Mouse (Mus musculus) midbrain, postnatal 0 days (tissue): ENCODE measurements around the gene Ust. TPM values are rescaled to one million over a fixed set of nuclear protein-coding genes. Genes with fewer than 3 reads are reported as not detected.
"Not testable (repeated sequence)": the region's sequence is repeated elsewhere in the genome, so short reads cannot be mapped to it uniquely, and the experiment has no call there.

ENCODE experiments used
- ATAC-seq: fragments of 200-750 bp; cut with Nextera tagmentation; 2 replicates; pipeline ENCODE4 v1.8.0; 2017; ENCODE audit warnings: moderate number of reproducible peaks, mild to moderate bottlenecking, moderate TSS enrichment, moderate library complexity; ENCODE audit not compliant: low FRiP score
- DNase-seq: peaks from one replicate; pipeline ENCODE4 v3.0.0-alpha.2; 2015; ENCODE audit warnings: low spot score
- H3K27ac ChIP-seq: fragments of 300-500 bp; sonication (generic); 2 replicates; pipeline ENCODE4 v1.5.1; 2014; ENCODE audit warnings: low read depth, mild to moderate bottlenecking, low read length, mixed read lengths
- H3K27me3 ChIP-seq: fragments of 300-500 bp; sonication (generic); 2 replicates; pipeline ENCODE4 v1.6.1; 2014; ENCODE audit warnings: low read length, control low read depth, mixed read lengths; ENCODE audit not compliant: insufficient read depth
- H3K36me3 ChIP-seq: fragments of 300-500 bp; sonication (generic); 2 replicates; pipeline ENCODE4 v1.6.1; 2014; ENCODE audit warnings: low read length, control low read depth, mixed read lengths; ENCODE audit not compliant: insufficient read depth
- H3K4me1 ChIP-seq: fragments of 300-500 bp; sonication (generic); 2 replicates; pipeline ENCODE4 v1.6.1; 2014; ENCODE audit warnings: mild to moderate bottlenecking, control low read depth, antibody characterized with exemption, low read length, mixed read lengths; ENCODE audit not compliant: insufficient read depth
- H3K4me2 ChIP-seq: fragments of 300-500 bp; sonication (generic); 2 replicates; pipeline ENCODE4 v1.6.1; 2014; ENCODE audit warnings: low read depth, mild to moderate bottlenecking, low read length, mixed read lengths; ENCODE audit not compliant: poor library complexity, severe bottlenecking
- H3K4me3 ChIP-seq: fragments of 300-500 bp; sonication (generic); 2 replicates; pipeline ENCODE4 v1.5.1; 2014; ENCODE audit warnings: low read depth, mild to moderate bottlenecking, low read length, moderate library complexity
- H3K9ac ChIP-seq: fragments of 300-500 bp; sonication (generic); replicated peaks from 2 replicates; pipeline ENCODE4 v1.6.1; 2014; ENCODE audit warnings: mild to moderate bottlenecking, low read length, moderate library complexity, mixed read lengths; ENCODE audit not compliant: poor library complexity, severe bottlenecking
- H3K9me3 ChIP-seq: fragments of 300-500 bp; sonication (generic); 2 replicates; pipeline ENCODE4 v1.6.1; 2016; ENCODE audit warnings: low read length, control low read depth
- CTCF ChIP-seq: IDR thresholded peaks from 2 replicates; pipeline ENCODE4 v1.5.1; 2016; ENCODE audit warnings: antibody characterized with exemption, mild to moderate bottlenecking
- WGBS: fragments of 180-500 bp; shearing (Covaris S2); extraction: QIAGEN DNeasy Blood & Tissue Kit; methylation state at CpG from one replicate; pipeline ENCODE4 v1.1.7; 2014; 5-methylcytosine and 5-hydroxymethylcytosine counted together
- polyA plus RNA-seq: library from polyadenylated mRNA; unstranded; fragments of >200 nt; fragmentation: Nextera tagmentation; extraction: Ambion mirVana; gene quantifications from 2 replicates; pipeline ENCODE4 v1.2.1, GENCODE M21; 2015
- total RNA-seq: library from RNA; depleted of rRNA; stranded (reverse); fragments of >200 nt; gene quantifications from 2 replicates; pipeline ENCODE4 v1.2.3, GENCODE M21; 2014; rRNA removed

Ust gene
- total RNA-seq (8.0 and 8.1 TPM in 2 replicates), polyA plus RNA-seq (4.2 and 5.0 TPM in 2 replicates)

GRCm38 (mm10) chr10:8518141-8519013 is at the start of gene Ust:
Ust (minus strand) TSS chr10:8518825.
- H3K36me3 ChIP-seq: no peaks in the 10 kb centered on the region
- DNase-seq (peak; percentile 32), ATAC-seq (peak; percentile 81)
- peak within 1 kb of the TSS; percentile 69 for H3K9ac ChIP-seq
- TF ChIP-seq CTCF: no peak
- peak within 1 kb of the TSS; percentile 88 for H3K4me3 ChIP-seq
- peaks cover 4% of the 10 kb centered on the region for H3K27me3 ChIP-seq
- peaks cover 4% of the 10 kb centered on the region; the same call in 1 of the 2 replicates for H3K4me1 ChIP-seq
- no peaks in the 10 kb centered on the region for H3K9me3 ChIP-seq
- WGBS: under 1% methylated on average over 51 of the region's 78 CpGs
- no peak within 1 kb of the TSS for H3K27ac ChIP-seq
- peak within 1 kb of the TSS; percentile 98 for H3K4me2 ChIP-seq

DNA sequence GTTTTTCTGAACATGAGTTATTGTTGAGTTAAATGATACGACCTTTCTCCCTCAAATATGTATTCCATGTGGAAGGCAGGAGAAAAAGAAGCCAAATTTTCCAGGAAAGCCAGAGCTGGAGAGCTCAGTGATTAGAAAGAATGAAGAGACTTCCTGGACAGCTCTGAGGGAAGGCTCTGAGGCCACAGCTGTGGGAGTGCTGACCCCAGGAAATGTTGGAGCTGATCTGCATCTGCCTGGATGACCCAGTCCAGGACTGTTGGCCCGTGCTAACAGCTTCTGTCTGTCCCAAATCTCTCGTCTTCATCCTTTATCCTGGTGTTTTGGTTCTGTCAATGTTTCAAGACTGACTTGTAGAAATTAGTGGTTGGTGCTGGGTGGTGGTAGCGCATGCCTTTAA is 42.7 kb upstream of the Ust start:
- ATAC-seq (no peak), DNase-seq (no peak)
- H3K9ac ChIP-seq: no peak overlapping the region
- H3K27me3 ChIP-seq: no peaks in the 10 kb centered on the region
- H3K36me3 ChIP-seq: no peaks in the 10 kb centered on the region
- no peak overlapping the region for H3K4me3 ChIP-seq
- no peaks in the 10 kb centered on the region for H3K4me1 ChIP-seq
- 84% methylated on average over 4 of the region's 4 CpGs for WGBS
- no peak overlapping the region for H3K27ac ChIP-seq
- no peaks in the 10 kb centered on the region for H3K9me3 ChIP-seq
- TF ChIP-seq CTCF: no peak
- no peak overlapping the region for H3K4me2 ChIP-seq

DNA sequence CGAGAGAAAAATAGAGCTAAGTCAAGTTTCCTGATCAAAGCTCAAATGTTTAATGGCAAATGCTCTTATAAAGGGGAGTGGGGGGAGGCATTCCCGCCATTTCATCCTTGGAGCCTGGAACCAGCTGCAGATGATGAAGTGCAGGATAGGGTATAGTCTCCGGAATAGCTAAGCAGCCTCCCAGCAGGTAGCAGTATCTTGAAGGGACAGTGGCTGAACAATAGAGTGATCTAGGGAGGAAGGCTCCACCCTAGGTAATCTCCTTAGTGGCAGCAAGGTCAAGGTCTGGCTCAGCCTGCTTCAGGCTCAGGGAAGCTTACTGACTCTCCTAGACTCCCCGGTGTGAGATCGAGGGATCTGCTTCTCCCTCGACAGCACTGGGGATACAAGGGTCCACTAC is 40.9 kb upstream of the Ust start:
- not testable (repeated sequence) for H3K4me2 ChIP-seq, H3K4me3 ChIP-seq, H3K9ac ChIP-seq, H3K4me1 ChIP-seq, DNase-seq, H3K27me3 ChIP-seq, H3K36me3 ChIP-seq, H3K9me3 ChIP-seq, ATAC-seq, H3K27ac ChIP-seq
- WGBS: 55% methylated on average over 6 of the region's 6 CpGs

DNA sequence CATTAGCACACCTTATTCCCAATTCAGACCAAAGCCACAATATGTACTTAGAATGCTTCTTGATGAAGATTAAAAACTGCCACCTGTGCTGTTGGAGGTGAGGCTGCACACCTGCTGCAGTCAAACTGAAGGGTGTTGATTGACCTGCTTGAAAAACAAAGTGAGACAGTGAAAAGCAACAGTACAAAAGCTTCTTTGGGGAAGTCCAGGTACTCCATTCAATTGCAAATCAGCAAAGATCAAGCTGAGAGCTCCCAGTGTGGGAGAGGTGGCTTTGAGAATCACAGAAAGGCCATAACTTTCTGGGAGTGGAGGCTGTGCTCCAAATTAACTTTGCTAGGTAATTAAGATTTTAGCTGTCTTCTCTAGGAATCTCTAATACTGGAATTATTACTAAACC is 33.6 kb upstream of the Ust start:
- DNase-seq: not testable (repeated sequence)

DNA sequence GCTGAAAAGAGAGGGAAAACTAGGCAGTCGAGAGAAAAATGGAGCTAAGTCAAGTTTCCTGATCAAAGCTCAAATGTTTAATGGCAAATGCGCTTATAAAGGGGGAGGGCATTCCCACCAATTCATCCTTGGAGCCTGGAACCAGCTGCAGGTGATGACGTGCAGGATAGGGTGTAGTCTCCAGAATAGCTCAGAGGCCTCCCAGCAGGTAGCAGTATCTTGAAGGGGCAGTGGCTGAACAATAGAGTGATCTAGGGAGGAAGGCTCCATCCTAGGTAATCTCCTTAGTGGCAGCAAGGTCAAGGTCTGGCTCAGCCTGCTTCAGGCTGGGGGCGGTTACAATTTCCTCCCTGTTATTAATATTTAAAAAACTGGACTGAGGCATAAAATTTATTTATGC is 33.0 kb upstream of the Ust start:
- H3K4me2 ChIP-seq: not testable (repeated sequence)

More for the DNA sequence above, 33.6 kb upstream of the Ust start:
- H3K4me3 ChIP-seq, H3K9ac ChIP-seq, H3K4me1 ChIP-seq, H3K4me2 ChIP-seq, H3K27me3 ChIP-seq, H3K27ac ChIP-seq, H3K36me3 ChIP-seq, ATAC-seq, H3K9me3 ChIP-seq: not testable (repeated sequence)

DNA sequence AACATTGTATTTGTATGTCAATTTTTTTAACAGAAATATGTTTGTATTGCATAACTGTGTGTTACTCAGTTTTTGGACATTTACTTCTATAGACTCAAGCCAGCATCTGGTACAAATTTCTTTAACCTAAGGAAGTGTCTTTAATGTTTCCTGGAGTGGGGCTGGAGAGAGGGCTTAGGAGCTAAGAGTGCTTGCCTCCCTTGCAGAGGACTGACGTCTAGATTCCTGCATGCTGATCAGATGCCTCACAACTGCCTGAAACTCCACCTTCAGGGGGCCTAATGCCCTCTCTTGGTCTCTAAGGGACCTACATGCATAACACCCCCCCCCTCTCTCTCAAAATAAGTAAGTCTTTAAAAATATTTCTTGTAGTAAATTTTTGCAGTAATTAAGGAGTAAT is 22.9 kb upstream of the Ust start:
- 13% methylated on average over 1 of the region's 1 CpGs for WGBS
- H3K27me3 ChIP-seq: no peaks in the 10 kb centered on the region
- H3K4me1 ChIP-seq: no peaks in the 10 kb centered on the region
- ATAC-seq (no peak), DNase-seq (no peak)
- H3K27ac ChIP-seq: no peak overlapping the region
- no peak overlapping the region for H3K4me3 ChIP-seq
- H3K36me3 ChIP-seq: no peaks in the 10 kb centered on the region
- H3K9ac ChIP-seq: no peak overlapping the region
- H3K9me3 ChIP-seq: no peaks in the 10 kb centered on the region
- no peak overlapping the region for H3K4me2 ChIP-seq
- TF ChIP-seq CTCF: no peak

More for the DNA sequence above, 33.0 kb upstream of the Ust start:
- H3K9ac ChIP-seq, DNase-seq, H3K4me1 ChIP-seq, H3K27me3 ChIP-seq, H3K36me3 ChIP-seq, H3K27ac ChIP-seq, H3K4me3 ChIP-seq, ATAC-seq, H3K9me3 ChIP-seq: not testable (repeated sequence)
- WGBS: 87% methylated on average over 4 of the region's 4 CpGs
